Mouse (Mus musculus): Measurements from ENCODE around the gene Plcxd3. TPM values are rescaled to one million over a fixed set of nuclear protein-coding genes. Genes with fewer than 3 reads are reported as not detected.
"Not testable (repeated sequence)": the region's sequence is repeated elsewhere in the genome, so short reads cannot be mapped to it uniquely, and the experiment has no call there.

Gene Plcxd3
- polyA plus RNA-seq, 1 experiment from 2014 or later = 3.3 TPM

DNA sequence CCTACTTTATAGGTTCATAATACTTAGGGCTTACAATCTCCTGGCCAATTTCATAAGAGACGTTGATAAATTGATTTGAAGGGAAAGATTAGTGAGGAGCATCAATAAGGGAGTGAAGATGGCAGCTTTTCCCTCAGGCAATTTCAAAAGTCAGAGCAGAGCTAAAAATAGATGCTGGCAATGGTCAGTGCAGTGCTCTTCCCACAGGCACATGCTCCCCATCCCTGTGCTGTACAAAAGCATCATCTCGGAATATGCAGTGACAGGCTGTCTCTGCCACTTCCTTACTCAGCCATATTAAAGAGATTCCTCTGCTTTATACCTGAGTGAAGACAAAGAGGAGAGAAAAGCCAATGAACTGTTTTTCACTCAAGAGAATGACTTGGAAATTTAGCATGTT lies 36.0 kb downstream of the Plcxd3 start:
- Histone ChIP-seq H3K9me3 (replicated peaks) (no peaks in the 10 kb centered on the region), H3K4me3 (no peak overlapping the region), H3K27me3 (ENCODE audit: low read depth, poor library complexity, severe bottlenecking) (no peaks in the 10 kb centered on the region), H3K36me3 (no peaks in the 10 kb centered on the region), H3K27ac (no peak overlapping the region), H3K4me1 (no peaks in the 10 kb centered on the region)
- no peak for DNase-seq (ENCODE audit: low spot score)
- 69% methylated on average over 2 of the region's 2 CpGs for WGBS

DNA sequence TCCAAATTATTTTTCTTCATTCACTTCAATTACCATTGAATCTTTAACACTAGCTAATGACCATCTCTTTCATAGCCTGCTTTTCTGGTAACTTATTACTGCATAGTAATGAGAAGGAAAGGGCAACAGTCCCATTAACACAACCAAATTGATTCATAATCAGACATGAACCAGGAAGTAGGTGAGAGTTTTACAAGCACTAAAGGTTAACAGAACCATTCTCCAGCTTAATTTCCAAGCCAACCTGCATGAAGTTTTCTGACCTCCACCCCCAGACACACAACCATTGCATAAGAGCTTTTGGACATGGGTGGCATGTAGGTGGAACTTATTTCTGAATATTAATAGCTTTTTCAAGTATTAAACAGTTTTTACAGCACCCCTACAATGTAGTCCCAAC lies 64.8 kb downstream of the Plcxd3 start:
- H3K36me3 ChIP-seq = no peaks in the 10 kb centered on the region
- H3K27me3 ChIP-seq (ENCODE audit: low read depth, poor library complexity, severe bottlenecking) = no peaks in the 10 kb centered on the region
- H3K27ac ChIP-seq = no peak overlapping the region
- H3K4me3 ChIP-seq = no peak overlapping the region
- DNase-seq (ENCODE audit: low spot score) = no peak
- H3K4me1 ChIP-seq = no peaks in the 10 kb centered on the region
- no peaks in the 10 kb centered on the region for H3K9me3 ChIP-seq (replicated peaks)

DNA sequence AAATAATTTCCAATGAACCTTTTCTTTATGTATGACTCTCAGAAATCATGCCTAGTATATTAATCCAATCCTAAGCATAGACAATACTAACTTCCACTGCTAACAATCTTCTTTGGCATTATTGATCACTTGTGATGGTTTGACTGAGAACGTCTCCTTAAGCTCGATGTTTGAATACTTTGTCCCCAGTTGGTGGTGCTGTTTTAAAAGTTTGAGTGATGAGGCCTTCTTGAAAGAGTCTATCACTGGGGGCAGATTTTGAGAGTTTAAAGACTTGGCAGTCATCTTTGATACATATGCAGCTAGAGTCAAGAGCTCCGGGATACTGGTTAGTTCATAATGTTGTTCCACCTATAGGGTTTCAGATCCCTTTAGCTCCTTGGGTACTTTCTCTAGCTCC lies 120.9 kb downstream of the Plcxd3 start:
- Histone ChIP-seq H3K4me3 (no peak overlapping the region), H3K36me3 (no peaks in the 10 kb centered on the region), H3K27ac (no peak overlapping the region), H3K4me1 (no peaks in the 10 kb centered on the region), H3K27me3 (ENCODE audit: low read depth, poor library complexity, severe bottlenecking) (no peaks in the 10 kb centered on the region), H3K9me3 (replicated peaks) (no peaks in the 10 kb centered on the region)
- no peak for DNase-seq (ENCODE audit: low spot score)
- WGBS = 89% methylated on average over 3 of the region's 3 CpGs

DNA sequence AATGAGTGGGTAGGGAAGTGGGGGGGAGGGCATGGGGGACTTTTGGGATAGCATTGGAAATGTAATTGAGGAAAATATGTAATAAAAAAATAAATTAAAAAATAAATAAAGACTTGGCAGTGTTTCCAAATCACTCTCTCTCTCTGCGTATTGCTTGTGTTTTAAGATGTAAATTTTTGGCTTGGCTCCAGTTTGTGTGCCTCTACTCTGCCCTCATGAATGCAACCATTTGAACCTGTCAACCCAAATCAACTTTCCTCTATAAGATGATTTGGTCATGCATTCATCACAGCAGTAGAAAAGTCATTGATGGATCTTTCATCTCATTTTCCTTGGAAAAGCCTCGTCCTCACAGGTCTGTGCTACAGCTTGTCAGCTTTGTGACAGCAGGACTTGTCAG lies 121.7 kb downstream of the Plcxd3 start:
- no peaks in the 10 kb centered on the region for H3K27me3 ChIP-seq (ENCODE audit: low read depth, poor library complexity, severe bottlenecking)
- DNase-seq (ENCODE audit: low spot score) = no peak
- H3K36me3 ChIP-seq = no peaks in the 10 kb centered on the region
- H3K9me3 ChIP-seq (replicated peaks) = no peaks in the 10 kb centered on the region
- no peak overlapping the region for H3K27ac ChIP-seq
- H3K4me3 ChIP-seq = no peak overlapping the region
- 84% methylated on average over 2 of the region's 2 CpGs for WGBS
- H3K4me1 ChIP-seq = no peaks in the 10 kb centered on the region

DNA sequence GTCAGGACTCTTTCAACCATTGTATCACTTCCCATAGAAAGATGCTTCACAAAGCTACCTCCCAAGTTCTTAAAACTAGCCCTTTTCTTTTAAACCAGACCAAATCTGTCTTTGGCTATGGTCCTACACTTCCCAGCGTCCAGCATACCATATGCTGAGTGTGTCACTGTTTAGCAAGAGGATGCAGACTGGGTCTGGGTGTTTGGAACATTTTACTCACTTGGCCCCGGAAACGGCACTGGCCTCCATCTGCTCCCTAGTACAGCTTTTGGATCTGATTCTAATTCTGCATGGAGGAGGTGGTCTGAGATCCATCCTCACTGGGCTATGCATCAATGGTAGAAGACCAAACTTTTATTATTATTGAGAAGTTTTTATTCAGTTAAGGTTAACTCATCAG lies 122.7 kb downstream of the Plcxd3 start:
- no peak for DNase-seq (ENCODE audit: low spot score)
- no peaks in the 10 kb centered on the region for H3K4me1 ChIP-seq
- 83% methylated on average over 3 of the region's 3 CpGs for WGBS
- H3K27me3 ChIP-seq (ENCODE audit: low read depth, poor library complexity, severe bottlenecking) = no peaks in the 10 kb centered on the region
- H3K9me3 ChIP-seq (replicated peaks) = no peaks in the 10 kb centered on the region
- H3K27ac ChIP-seq = no peak overlapping the region
- no peaks in the 10 kb centered on the region for H3K36me3 ChIP-seq
- H3K4me3 ChIP-seq = no peak overlapping the region

DNA sequence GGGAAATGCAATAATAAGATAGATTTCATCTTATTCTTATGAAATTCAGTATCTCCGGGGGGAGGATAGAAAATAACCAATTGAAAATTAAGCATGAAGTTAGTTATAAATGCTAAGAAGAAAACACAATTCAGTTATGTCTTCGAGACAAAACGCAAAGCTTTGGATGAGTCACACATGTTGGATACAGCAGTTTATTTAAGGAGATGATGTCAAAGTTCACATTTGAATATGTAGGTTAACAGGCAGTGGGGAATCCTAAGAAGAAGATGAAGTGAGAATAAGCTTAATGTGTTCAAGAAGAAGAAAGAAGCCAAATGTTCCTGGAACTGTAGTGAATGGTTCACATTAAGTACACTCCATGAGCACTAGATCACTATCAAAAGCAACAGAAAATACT lies 128.1 kb downstream of the Plcxd3 start:
- H3K9me3 ChIP-seq (replicated peaks) = no peaks in the 10 kb centered on the region
- H3K36me3 ChIP-seq = no peaks in the 10 kb centered on the region
- no peaks in the 10 kb centered on the region for H3K27me3 ChIP-seq (ENCODE audit: low read depth, poor library complexity, severe bottlenecking)
- no peaks in the 10 kb centered on the region for H3K4me1 ChIP-seq
- H3K27ac ChIP-seq = no peak overlapping the region
- WGBS = 93% methylated on average over 3 of the region's 3 CpGs
- DNase-seq (ENCODE audit: low spot score) = no peak
- no peak overlapping the region for H3K4me3 ChIP-seq

DNA sequence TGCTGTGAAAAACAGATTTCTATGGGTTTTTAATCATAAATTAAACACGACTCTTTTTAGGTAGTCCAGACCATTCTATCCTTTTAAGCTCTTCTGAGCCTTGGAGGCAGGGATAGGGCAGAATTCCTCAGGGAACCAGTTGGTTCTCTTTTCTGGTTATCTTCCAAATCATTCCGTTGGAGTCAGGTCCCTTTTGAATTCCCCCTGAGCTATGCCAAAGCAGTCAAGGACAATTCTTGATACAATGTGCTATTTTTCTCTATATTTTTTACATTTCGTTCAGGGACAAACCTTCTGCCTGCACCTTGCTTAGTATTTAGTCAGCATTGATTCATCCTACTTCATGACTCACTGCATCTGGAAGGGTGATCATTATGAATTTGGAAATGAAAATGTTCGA lies 128.5 kb downstream of the Plcxd3 start:
- Histone ChIP-seq H3K4me3 (no peak overlapping the region), H3K36me3 (no peaks in the 10 kb centered on the region)
- WGBS = 85% methylated on average over 4 of the region's 4 CpGs

DNA sequence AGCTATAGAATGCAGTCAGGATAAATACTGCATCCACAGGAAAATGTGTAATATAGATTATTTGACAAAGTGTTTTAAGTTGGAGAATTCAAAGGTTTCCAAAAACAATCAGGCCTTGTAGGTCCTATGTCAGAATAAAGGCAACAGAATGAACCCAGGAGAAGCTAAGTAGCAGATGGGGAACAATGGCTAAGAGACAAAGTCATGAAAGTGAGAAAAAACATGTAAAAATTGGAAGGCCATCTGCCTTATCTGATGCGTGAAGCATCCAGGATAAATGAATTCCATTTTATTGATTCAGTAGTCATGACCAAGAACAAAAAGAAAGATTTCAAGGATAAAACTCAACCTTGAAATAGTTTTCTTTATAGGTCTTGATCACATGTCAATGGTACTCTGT lies 139.4 kb downstream of the Plcxd3 start:
- H3K9me3 ChIP-seq (replicated peaks) = no peaks in the 10 kb centered on the region
- H3K36me3 ChIP-seq = no peaks in the 10 kb centered on the region
- H3K4me1 ChIP-seq = no peaks in the 10 kb centered on the region
- H3K27ac ChIP-seq = no peak overlapping the region
- DNase-seq (ENCODE audit: low spot score) = no peak
- WGBS = 81% methylated on average over 1 of the region's 1 CpGs
- no peaks in the 10 kb centered on the region for H3K27me3 ChIP-seq (ENCODE audit: low read depth, poor library complexity, severe bottlenecking)
- no peak overlapping the region for H3K4me3 ChIP-seq

More for the DNA sequence above, 128.5 kb downstream of the Plcxd3 start:
- Histone ChIP-seq H3K27ac (no peak overlapping the region), H3K9me3 (replicated peaks) (no peaks in the 10 kb centered on the region), H3K27me3 (ENCODE audit: low read depth, poor library complexity, severe bottlenecking) (no peaks in the 10 kb centered on the region), H3K4me1 (no peaks in the 10 kb centered on the region)
- no peak for DNase-seq (ENCODE audit: low spot score)

DNA sequence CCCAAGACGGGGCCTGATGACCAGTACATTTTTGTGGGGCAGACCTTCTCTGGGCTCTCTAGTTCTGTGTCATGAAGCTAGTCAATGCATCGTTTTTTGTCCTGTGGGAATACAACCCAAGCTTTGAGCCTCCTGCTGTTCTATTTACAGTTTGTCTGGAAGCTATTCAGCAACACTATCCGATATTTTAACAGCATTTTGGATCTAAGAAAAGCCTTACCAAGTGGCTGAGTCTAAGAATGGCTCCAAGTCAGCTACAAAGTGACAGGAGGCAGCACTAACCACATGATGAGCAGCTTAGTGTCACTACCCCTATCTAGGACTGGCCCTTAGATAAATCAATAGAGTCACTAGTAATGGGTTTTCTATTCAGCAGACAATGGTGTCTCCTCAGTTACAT lies 149.3 kb downstream of the Plcxd3 start:
- no peak for DNase-seq (ENCODE audit: low spot score)
- Histone ChIP-seq H3K36me3 (no peaks in the 10 kb centered on the region), H3K4me1 (no peaks in the 10 kb centered on the region), H3K27ac (no peak overlapping the region), H3K9me3 (replicated peaks) (no peaks in the 10 kb centered on the region), H3K27me3 (ENCODE audit: low read depth, poor library complexity, severe bottlenecking) (no peaks in the 10 kb centered on the region), H3K4me3 (no peak overlapping the region)
- WGBS = 79% methylated on average over 3 of the region's 3 CpGs

DNA sequence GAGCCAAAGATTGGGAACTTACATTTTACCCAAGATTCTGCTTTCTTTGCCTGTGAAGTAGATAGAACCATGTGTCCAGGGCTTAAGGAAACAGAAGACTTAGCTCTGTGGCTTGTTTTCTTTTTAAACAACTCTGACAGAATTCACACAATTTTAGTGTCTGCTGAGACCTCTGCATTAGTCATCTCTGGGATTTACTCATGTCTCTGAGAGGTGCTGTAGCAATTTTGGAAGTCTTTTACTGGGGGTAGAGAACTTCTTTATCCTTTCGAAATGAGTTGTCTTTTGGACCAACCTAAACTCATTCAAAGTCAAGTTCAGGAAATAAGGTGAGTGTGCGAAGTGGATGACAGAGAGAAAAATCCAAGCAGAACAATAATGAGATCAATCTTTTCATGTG lies 158.4 kb downstream of the Plcxd3 start:
- DNase-seq (ENCODE audit: low spot score) = no peak
- no peak overlapping the region for H3K27ac ChIP-seq
- no peaks in the 10 kb centered on the region for H3K27me3 ChIP-seq (ENCODE audit: low read depth, poor library complexity, severe bottlenecking)
- no peak overlapping the region for H3K4me3 ChIP-seq
- H3K9me3 ChIP-seq (replicated peaks) = no peaks in the 10 kb centered on the region
- 93% methylated on average over 2 of the region's 2 CpGs for WGBS
- H3K4me1 ChIP-seq = no peaks in the 10 kb centered on the region
- H3K36me3 ChIP-seq = no peaks in the 10 kb centered on the region

DNA sequence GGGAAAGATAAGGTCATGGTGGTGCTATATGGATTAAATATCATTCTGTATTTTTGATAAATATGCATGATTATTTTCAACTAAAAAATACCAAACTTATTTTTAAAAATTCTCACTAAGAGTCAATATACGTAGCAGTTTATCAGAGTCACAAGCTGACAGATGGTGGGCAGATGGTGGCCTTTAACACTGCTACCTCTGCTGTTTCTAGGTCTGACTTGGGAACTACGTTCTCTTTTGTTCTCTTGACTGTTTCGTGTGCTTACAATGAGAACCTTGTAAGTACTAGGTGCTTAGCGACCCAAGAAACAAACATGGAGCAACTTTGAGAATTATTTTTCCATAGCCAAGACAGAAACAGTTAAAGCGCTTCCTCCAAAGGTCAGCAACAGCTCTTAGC lies 183.8 kb downstream of the Plcxd3 start:
- no peak overlapping the region for H3K27ac ChIP-seq

DNA sequence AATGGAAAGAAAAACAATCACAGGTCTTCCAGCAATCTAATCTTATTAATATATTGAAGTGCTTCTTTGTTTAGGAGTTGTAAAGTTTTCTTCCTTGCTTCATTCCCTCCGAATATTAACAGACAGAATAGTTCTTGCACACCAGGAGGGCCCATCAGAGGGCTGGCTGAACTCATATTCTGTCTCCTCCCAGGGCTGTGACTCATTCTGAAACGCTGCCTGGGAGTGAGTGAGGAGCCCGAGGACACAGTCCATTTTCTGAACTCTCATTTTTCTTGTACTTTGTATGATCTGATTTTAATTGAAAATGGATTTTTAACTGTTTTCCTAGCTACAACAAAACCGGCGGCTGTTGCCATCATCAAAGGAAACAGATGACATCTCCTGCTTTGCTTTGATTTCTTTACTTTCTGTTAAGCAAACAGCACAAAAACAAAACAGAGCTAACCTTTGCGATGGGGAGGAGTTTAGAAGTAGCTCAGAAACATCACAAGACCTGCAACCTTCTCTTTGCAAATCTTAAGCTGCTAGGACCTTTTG lies 186.2 kb downstream of the Plcxd3 start:
- H3K9me3 ChIP-seq (replicated peaks) = no peaks in the 10 kb centered on the region
- no peaks in the 10 kb centered on the region for H3K4me1 ChIP-seq
- H3K4me3 ChIP-seq = no peak overlapping the region
- no peaks in the 10 kb centered on the region for H3K27me3 ChIP-seq (ENCODE audit: low read depth, poor library complexity, severe bottlenecking)
- WGBS = 72% methylated on average over 6 of the region's 6 CpGs
- H3K27ac ChIP-seq = no peak overlapping the region
- no peaks in the 10 kb centered on the region for H3K36me3 ChIP-seq
- no peak for DNase-seq (ENCODE audit: low spot score)

More for the DNA sequence above, 183.8 kb downstream of the Plcxd3 start:
- H3K36me3 ChIP-seq = no peaks in the 10 kb centered on the region
- 86% methylated on average over 5 of the region's 5 CpGs for WGBS
- H3K9me3 ChIP-seq (replicated peaks) = no peaks in the 10 kb centered on the region
- DNase-seq (ENCODE audit: low spot score) = no peak
- no peaks in the 10 kb centered on the region for H3K4me1 ChIP-seq
- H3K27me3 ChIP-seq (ENCODE audit: low read depth, poor library complexity, severe bottlenecking) = no peaks in the 10 kb centered on the region
- no peak overlapping the region for H3K4me3 ChIP-seq

DNA sequence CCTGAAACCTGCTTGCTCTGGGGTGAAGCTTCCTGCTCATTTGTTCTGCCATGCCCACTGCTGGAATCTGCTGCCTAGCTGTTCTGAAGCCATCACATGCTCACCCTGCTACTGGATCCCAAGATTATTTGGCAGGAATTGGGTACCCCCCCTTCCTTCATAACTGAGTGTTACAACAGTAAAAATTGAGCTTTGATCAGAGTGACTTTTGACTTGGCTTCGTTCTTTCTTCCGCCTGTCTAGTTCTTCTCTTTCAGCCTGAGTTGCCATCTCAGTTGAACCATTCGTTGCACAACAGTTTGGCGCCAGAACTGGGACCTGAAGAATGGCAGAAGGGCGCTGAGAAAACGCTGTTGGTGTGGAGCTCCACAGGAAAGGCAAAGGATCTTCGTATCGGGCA lies 220.2 kb downstream of the Plcxd3 start:
- H3K4me3 ChIP-seq; H3K27ac ChIP-seq; H3K9me3 ChIP-seq (replicated peaks); H3K36me3 ChIP-seq; H3K27me3 ChIP-seq (ENCODE audit: low read depth, poor library complexity, severe bottlenecking); DNase-seq (ENCODE audit: low spot score); H3K4me1 ChIP-seq: not testable (repeated sequence)
- 96% methylated on average over 8 of the region's 8 CpGs for WGBS

DNA sequence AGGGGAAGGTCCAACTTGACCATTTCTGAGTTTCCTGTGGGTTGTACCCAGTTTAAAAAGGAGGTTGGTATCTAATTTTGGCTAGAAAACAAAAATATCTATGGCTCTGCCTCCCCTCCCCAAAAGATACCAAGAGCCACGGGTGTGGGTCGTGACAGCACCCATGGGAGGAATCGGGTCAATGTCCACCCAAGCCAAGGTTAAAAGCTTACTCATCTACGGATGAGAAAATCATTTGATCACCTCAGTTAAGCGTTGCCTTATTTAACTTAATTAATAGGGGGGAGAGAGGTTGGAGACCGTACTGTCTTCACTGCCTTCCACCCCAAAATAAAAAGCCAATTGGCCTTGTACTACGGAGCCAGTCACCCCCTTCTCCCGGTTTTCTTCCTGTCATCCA lies 223.4 kb downstream of the Plcxd3 start:
- H3K9me3 ChIP-seq (replicated peaks); H3K27me3 ChIP-seq (ENCODE audit: low read depth, poor library complexity, severe bottlenecking); H3K4me1 ChIP-seq; DNase-seq (ENCODE audit: low spot score); H3K36me3 ChIP-seq; H3K4me3 ChIP-seq; H3K27ac ChIP-seq: not testable (repeated sequence)
- 94% methylated on average over 8 of the region's 8 CpGs for WGBS
